Mouse (Mus musculus) heart, adult 11 months (tissue): ENCODE measurements around the gene Rpl10-ps3.

Experiments
- DNase-seq: peaks from one replicate; pipeline ENCODE4 v3.0.0; 2022

Gene Rpl10-ps3

GRCm38 (mm10) chr9:50305666-50306402 lies 38.9 kb downstream of the Rpl10-ps3 start:
- peak; percentile 25 for DNase-seq

- no peak for DNase-seq
Observed at GRCm38 (mm10) chr9:50305046-50305445, 39.7 kb downstream of the Rpl10-ps3 start.

GRCm38 (mm10) chr9:50304004-50304403 lies 40.8 kb downstream of the Rpl10-ps3 start:
- DNase-seq, result peak; percentile 84

- DNase-seq, result peak; percentile 57
Observed at GRCm38 (mm10) chr9:50301722-50302121, 43.0 kb downstream of the Rpl10-ps3 start.

GRCm38 (mm10) chr9:50298389-50298788 lies 46.4 kb downstream of the Rpl10-ps3 start:
- DNase-seq, result peak; percentile 54
